In the genomic region with DNA sequence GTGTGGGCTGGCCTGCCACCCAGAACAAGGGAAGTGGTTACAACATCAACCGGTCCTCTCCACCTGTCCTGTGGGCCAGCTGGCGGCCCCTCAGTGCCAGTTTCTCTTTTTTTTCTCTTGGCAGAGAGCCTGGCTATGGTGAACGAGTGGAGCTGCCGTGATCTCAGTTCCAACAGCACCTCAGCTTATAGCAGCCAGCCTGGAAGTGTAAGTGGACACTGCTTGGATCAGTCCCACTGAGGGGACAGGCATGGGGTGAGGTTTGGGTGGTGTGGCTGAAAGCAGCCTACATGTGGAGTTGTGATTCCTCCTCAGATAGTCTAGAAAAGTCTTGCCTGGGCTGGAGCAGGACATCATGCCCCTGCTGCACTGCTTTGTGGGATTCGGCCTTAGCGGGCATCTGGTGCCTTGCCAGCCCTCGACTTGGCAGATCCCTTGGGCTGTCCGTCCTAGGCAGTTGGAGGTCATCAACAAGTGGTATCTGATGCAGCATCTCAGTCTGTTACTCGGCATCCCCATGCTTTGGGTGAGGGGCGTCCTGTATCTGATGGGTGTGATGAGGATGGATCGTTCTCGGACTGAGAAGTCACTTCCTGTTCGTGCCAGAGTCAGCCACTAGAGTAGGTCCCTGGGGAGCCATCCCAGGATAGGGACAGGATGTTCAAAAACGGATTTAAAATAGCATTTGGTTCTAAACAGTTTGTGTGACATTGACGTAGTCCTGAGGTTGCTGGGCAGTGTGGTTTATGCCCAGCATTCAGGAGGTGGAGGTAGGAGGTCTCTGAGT, we compare ENCODE assay signal across 10 mouse cellular contexts. TPM values are rescaled to one million over a fixed set of nuclear protein-coding genes. Genes with fewer than 3 reads are reported as not detected.
A peak's percentile ranks its signal among the peaks of the same experiment; 100 is the strongest.
DNase-seq lines count a peak whose midpoint lies in the region; TF ChIP-seq lines count a peak whose summit lies in the region.
"Had no signal": no experiment of that assay in that cellular context is flagged by ENCODE, and none has a peak within 500 bp of the region (broad histone marks: within the 10 kb centered on the region; RNA-seq: fewer than 3 reads in every experiment).

No protein-coding gene starts in this region.

- peak; percentile 96 for DNase-seq in heart, adult 11 months
- DNase-seq in heart, embryonic 10.5 days (ENCODE audit: low spot score), result no peak
- DNase-seq in CH12.LX (ENCODE audit: extremely low read depth), result peak; percentile 50
- peak; percentile 76 to 82 for DNase-seq in cerebellum, postnatal 14 days
- peak; percentile 80 for DNase-seq in kidney, adult 9 months
- no peak for DNase-seq in c-Kit-positive CD71-positive TER-119-positive erythroid progenitor cells, embryonic 14.5 days (ENCODE audit: low spot score)
- no peak for DNase-seq in embryo, embryonic 10 days (ENCODE audit: low spot score)
- DNase-seq in left cerebral cortex, postnatal 36 days (ENCODE audit: low spot score in 2 of 2), result no peak
- DNase-seq: midbrain, embryonic 14.5 days had no signal

- no peak for TF ChIP-seq EP300 in CH12.LX (IDR thresholded peaks at IDR 0.05; ENCODE audit: low read length)

- H3K9me3 ChIP-seq in heart, embryonic 10.5 days, result no peaks in the 10 kb centered on the region
- no peaks in the 10 kb centered on the region for H3K9me3 ChIP-seq in CH12.LX (replicated peaks; ENCODE audit: low read length)

- no peak for TF ChIP-seq CTCF in CH12.LX (conservative IDR thresholded peaks at IDR 0.05 in 1 of 2, IDR thresholded peaks at IDR 0.05 in 1 of 2; ENCODE audit: low read depth in 2 of 2, low read length in 2 of 2)

- no peaks in the 10 kb centered on the region for H3K4me1 ChIP-seq in heart, embryonic 10.5 days
- peaks cover 4 to 16% of the 10 kb centered on the region in 2 experiments; a peak in 2 of 4 replicates for H3K4me1 ChIP-seq in CH12.LX (ENCODE audit: control insufficient read depth in 1 of 2, insufficient read depth in 2 of 2)

- H3K27me3 ChIP-seq in heart, embryonic 10.5 days (ENCODE audit: insufficient read depth, poor library complexity, severe bottlenecking), result no peaks in the 10 kb centered on the region
- H3K27me3 ChIP-seq in CH12.LX (replicated peaks), result no peaks in the 10 kb centered on the region

- H3K79me2 ChIP-seq in CH12.LX (replicated peaks; ENCODE audit: control insufficient read depth, extremely low read depth, insufficient read depth, poor library complexity, severe bottlenecking), result no peaks in the 10 kb centered on the region

- WGBS in heart, embryonic 10.5 days, result 82% methylated on average over 15 of the region's 15 CpGs

- peaks cover 91% of the 10 kb centered on the region for H3K36me3 ChIP-seq in heart, embryonic 10.5 days
- peaks cover 72 to 92% of the 10 kb centered on the region in 2 experiments for H3K36me3 ChIP-seq in CH12.LX (replicated peaks in 1 of 2; ENCODE audit: control insufficient read depth in 1 of 2, insufficient read depth in 1 of 2, low read length in 1 of 2)

- H3K27ac ChIP-seq in heart, embryonic 10.5 days, result no peak overlapping the region
- no peak overlapping the region for H3K27ac ChIP-seq in CH12.LX (ENCODE audit: insufficient read depth, low read depth)

- TF ChIP-seq POLR2A in CH12.LX (IDR thresholded peaks at IDR 0.05; ENCODE audit: low read depth, low read length), result no peak

- no peak overlapping the region for H3K4me3 ChIP-seq in heart, embryonic 10.5 days
- H3K4me3 ChIP-seq in CH12.LX (replicated peaks in 1 of 3; ENCODE audit: low read depth in 2 of 3, low read length in 2 of 3, poor library complexity in 1 of 3), result no peak overlapping the region

- no peak overlapping the region for H3K4me2 ChIP-seq in CH12.LX (ENCODE audit: insufficient read depth, low read depth, poor library complexity, severe bottlenecking)

- no peak overlapping the region for H3K9ac ChIP-seq in CH12.LX (ENCODE audit: insufficient read depth, low read depth)

- in situ Hi-C loops in CH12.LX (cut with MboI; ENCODE audit: low pct_ligation_motif_present, low pct_unique_long_range_greater_than_20kb, low sequenced_read_pairs), result no loop called here

- TF ChIP-seq RAD21 in CH12.LX (IDR thresholded peaks at IDR 0.05; ENCODE audit: low read depth, low read length), result no peak

- dilution Hi-C loops in CH12.LX (cut with MboI; ENCODE audit: extremely low pct_ligation_motif_present, extremely low pct_unique_long_range_greater_than_20kb, low sequenced_read_pairs), result no loop called here

- intact Hi-C loops in left cerebral cortex, postnatal 36 days (cut with DNase I), result no loop called here

TF ChIP-seq in CH12.LX, 34 proteins besides CTCF, POLR2A, EP300 and RAD21:
- TF ChIP-seq ZNF384 (IDR thresholded peaks at IDR 0.05; ENCODE audit: low read depth, low read length) (no peak), MAFK (IDR thresholded peaks at IDR 0.05; ENCODE audit: insufficient replicate concordance, low read length) (no peak), BHLHE40 (IDR thresholded peaks at IDR 0.05; ENCODE audit: low read depth, low read length) (no peak), SMC3 (IDR thresholded peaks at IDR 0.05; ENCODE audit: low read depth, low read length) (no peak), ZC3H11A (IDR thresholded peaks at IDR 0.05; ENCODE audit: low read depth, low read length) (no peak), RCOR1 (conservative IDR thresholded peaks at IDR 0.05; ENCODE audit: low read depth, low read length) (no peak), MAX (IDR thresholded peaks at IDR 0.05; ENCODE audit: low read length) (no peak), MXI1 (IDR thresholded peaks at IDR 0.05; ENCODE audit: low read depth, low read length) (no peak), E2F4 (IDR thresholded peaks at IDR 0.05; ENCODE audit: insufficient replicate concordance, low read depth, low read length) (no peak), IRF4 (IDR thresholded peaks at IDR 0.05; ENCODE audit: low read depth, low read length) (no peak), CHD1 (IDR thresholded peaks at IDR 0.05; ENCODE audit: low read depth, low read length) (no peak), POLR2AphosphoS2 (IDR thresholded peaks at IDR 0.05; ENCODE audit: low read depth, low read length) (no peak), JUN (IDR thresholded peaks at IDR 0.05; ENCODE audit: insufficient read depth, low read depth, low read length) (no peak), CHD2 (IDR thresholded peaks at IDR 0.05; ENCODE audit: low read length) (no peak), MAZ (IDR thresholded peaks at IDR 0.05; ENCODE audit: low read depth, low read length) (no peak), JUND (conservative IDR thresholded peaks at IDR 0.05; ENCODE audit: low read depth, low read length) (no peak), PAX5 (IDR thresholded peaks at IDR 0.05; ENCODE audit: low read length) (no peak), GABPA (IDR thresholded peaks at IDR 0.05; ENCODE audit: insufficient replicate concordance, low read depth, low read length) (no peak), TBP (conservative IDR thresholded peaks at IDR 0.05; ENCODE audit: low read depth, low read length) (no peak), TCF12 (IDR thresholded peaks at IDR 0.05; ENCODE audit: low read depth, low read length) (no peak)

RNA-seq across cellular contexts. Expression of a gene that starts 22.7 kb away (rescaled TPM):
- polyA plus RNA-seq in heart, embryonic 10.5 days (2016; fragmentation: Nextera tagmentation; extraction: Ambion mirVana), result 6.5 and 7.4 TPM in 2 replicates
- total RNA-seq in CH12.LX (2012; rRNA removed) (11.4 and 12.0 TPM in 2 replicates), CH12.LX (2014; rRNA removed) (14.3 and 14.7 TPM in 2 replicates)
- polyA plus RNA-seq in CH12.LX (2012; ENCODE audit: insufficient read length, low read depth), result 14.6 and 17.2 TPM in 2 replicates
- 10 to 100 TPM; 34.4 to 39.1 TPM for total RNA-seq in left cerebral cortex, postnatal 36 days (2021)

RNA-seq across cellular contexts. Expression of a gene that starts 26.5 kb away (rescaled TPM):
- polyA plus RNA-seq in heart, embryonic 10.5 days (2016; fragmentation: Nextera tagmentation; extraction: Ambion mirVana), result 27.3 and 34.6 TPM in 2 replicates
- total RNA-seq in CH12.LX (2012; rRNA removed) (18.7 and 22.3 TPM in 2 replicates), CH12.LX (2014; rRNA removed) (24.7 and 25.4 TPM in 2 replicates)
- polyA plus RNA-seq in CH12.LX (2012; ENCODE audit: insufficient read length, low read depth), result 24.9 and 25.1 TPM in 2 replicates
- 10 to 100 TPM; 20.3 to 20.6 TPM for total RNA-seq in left cerebral cortex, postnatal 36 days (2021)

RNA-seq across cellular contexts. Expression of a gene that starts 29.1 kb away (rescaled TPM):
- polyA plus RNA-seq in heart, embryonic 10.5 days (2016; fragmentation: Nextera tagmentation; extraction: Ambion mirVana), result 31.2 and 36.7 TPM in 2 replicates
- total RNA-seq in CH12.LX (2012; rRNA removed) (24.0 and 27.0 TPM in 2 replicates), CH12.LX (2014; rRNA removed) (20.7 and 22.1 TPM in 2 replicates)
- 24.5 and 28.0 TPM in 2 replicates for polyA plus RNA-seq in CH12.LX (2012; ENCODE audit: insufficient read length, low read depth)
- total RNA-seq in left cerebral cortex, postnatal 36 days (2021), result 10 to 100 TPM; 80.5 to 80.8 TPM

RNA-seq across cellular contexts. Expression of a gene that starts 29.1 kb away (rescaled TPM):
- polyA plus RNA-seq in heart, embryonic 10.5 days (2016; fragmentation: Nextera tagmentation; extraction: Ambion mirVana), result 44.9 and 58.4 TPM in 2 replicates
- 38.7 and 40.0 TPM in 2 replicates for total RNA-seq in CH12.LX (2012; rRNA removed)
- total RNA-seq in CH12.LX (2014; rRNA removed), result 38.3 and 40.8 TPM in 2 replicates
- 42.3 and 52.8 TPM in 2 replicates for polyA plus RNA-seq in CH12.LX (2012; ENCODE audit: insufficient read length, low read depth)
- total RNA-seq in left cerebral cortex, postnatal 36 days (2021), result 10 to 100 TPM; 21.9 to 26.2 TPM

RNA-seq across cellular contexts. Expression of a gene that starts 35.6 kb away (rescaled TPM):
- polyA plus RNA-seq in heart, embryonic 10.5 days (2016; fragmentation: Nextera tagmentation; extraction: Ambion mirVana), result 0.54 TPM in 1 of 2 replicates, not detected in the other
- total RNA-seq in CH12.LX (2012; rRNA removed), result not detected in 2 replicates
- total RNA-seq in CH12.LX (2014; rRNA removed), result not detected in 2 replicates
- not detected in 2 replicates for polyA plus RNA-seq in CH12.LX (2012; ENCODE audit: insufficient read length, low read depth)
- total RNA-seq in left cerebral cortex, postnatal 36 days (2021), result not detected
- total RNA-seq: liver, adult 2 months had no signal
- polyA plus RNA-seq: liver, adult 2 months; midbrain, embryonic 14.5 days had no signal

Comparison
In these comparisons a context has a peak if more than half of its experiments do, and no peak if none do; other contexts are left out.
1. DNase-seq: peak in heart, adult 11 months (single experiment), CH12.LX (single experiment), cerebellum, postnatal 14 days (2 of 2) and kidney, adult 9 months (single experiment); none in heart, embryonic 10.5 days (single experiment), c-Kit-positive CD71-positive TER-119-positive erythroid progenitor cells, embryonic 14.5 days (single experiment), embryo, embryonic 10 days (single experiment) and left cerebral cortex, postnatal 36 days (0 of 2).